Mouse (Mus musculus): ENCODE results near the gene Olfr1029. TPM values are rescaled to one million over a fixed set of nuclear protein-coding genes. Genes with fewer than 3 reads are reported as not detected.
"Not testable (repeated sequence)": the region's sequence is repeated elsewhere in the genome, so short reads cannot be mapped to it uniquely, and the experiment has no call there.

Gene Olfr1029
- total RNA-seq (2021) = not detected
- long read RNA-seq = 0 reads

DNA sequence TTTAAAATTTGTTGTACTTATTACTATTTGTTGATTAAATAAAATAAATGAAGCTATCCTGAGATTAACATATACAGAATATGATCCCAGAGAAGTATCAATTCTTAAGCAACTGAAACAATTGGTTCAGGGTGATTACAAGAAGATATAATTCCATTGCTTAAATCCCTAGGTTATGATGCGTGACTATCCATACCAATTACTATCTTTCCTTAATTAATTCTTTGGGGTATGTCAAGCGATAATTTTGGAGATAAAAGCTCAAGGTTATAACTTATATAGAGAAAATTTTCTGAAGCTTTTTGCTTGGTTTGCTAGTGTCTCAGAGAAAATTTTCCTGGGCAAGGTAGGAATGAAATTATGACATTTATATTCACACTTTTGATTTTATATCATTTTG lies at the start of gene Olfr1029:
Olfr1029 (plus strand) TSS at position 301 of the 400 bp plus-strand sequence.
- no peak for DNase-seq (ENCODE audit: low spot score in 2 of 2)

DNA sequence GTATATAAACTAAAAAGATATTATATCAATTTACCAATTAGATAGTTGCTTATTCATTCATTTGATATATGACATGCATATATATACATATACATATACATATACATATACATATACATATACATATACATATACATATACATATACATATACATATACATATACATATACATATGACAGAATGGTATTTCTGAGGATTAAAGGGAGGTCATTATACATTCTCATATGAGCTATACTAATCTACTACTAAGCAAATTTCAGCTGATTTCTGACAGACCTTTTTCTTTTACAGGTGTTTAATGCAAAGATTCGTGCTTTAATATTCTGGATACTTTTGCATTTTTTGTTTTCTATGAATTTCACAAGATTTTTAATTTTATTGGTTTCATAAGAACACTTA lies 23.6 kb upstream of the Olfr1029 start, which contains the start of gene Olfr1028:
Olfr1028 (plus strand) TSS at position 301 of the 400 bp plus-strand sequence.
- no peak for DNase-seq (ENCODE audit: low spot score in 2 of 2)

DNA sequence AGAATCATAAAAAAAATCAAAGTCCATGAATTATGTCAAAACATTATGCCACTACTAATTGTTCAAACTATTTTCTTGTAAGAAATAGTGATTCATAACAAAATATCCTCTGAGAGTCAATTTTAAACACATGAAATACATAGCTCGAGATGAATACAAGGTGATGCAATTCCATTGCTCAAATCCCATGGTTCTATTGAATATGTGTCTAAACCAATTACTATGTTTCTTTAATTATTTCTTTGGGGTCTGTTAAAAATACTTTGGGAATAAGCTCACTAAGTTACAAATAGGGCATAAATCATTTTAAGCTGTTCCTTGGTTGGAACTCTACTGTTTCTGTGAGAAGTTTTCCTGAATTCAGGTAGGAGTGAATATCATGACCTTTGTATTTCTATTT lies 5.3 kb downstream of the Olfr1029 start, which contains the start of gene Olfr1030:
Olfr1030 (plus strand) TSS at position 301 of the 400 bp plus-strand sequence.
- no peak for DNase-seq (ENCODE audit: low spot score in 2 of 2)

DNA sequence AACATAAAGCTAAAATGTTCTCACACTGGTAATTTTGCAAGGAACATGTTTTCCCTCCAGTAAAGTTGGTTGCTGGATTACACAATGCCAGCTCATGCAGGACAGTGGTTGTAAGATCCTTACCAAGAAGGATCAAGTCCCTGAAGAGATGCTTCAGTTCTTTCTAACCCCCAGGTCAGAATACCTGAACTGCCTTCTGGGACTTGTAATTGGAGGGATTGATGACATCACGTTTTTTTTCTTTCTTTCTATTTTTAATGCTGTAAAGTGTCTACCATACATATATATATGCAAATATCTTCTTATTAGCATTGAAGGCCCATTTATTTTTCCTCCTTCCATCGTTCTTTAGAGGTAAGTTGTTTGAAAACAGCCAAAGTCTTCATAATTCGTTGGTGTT lies 16.3 kb downstream of the Olfr1029 start, which contains the start of gene Olfr1031:
Olfr1031 (plus strand) TSS at position 301 of the 400 bp plus-strand sequence.
- DNase-seq (ENCODE audit: low spot score in 2 of 2) = no peak

DNA sequence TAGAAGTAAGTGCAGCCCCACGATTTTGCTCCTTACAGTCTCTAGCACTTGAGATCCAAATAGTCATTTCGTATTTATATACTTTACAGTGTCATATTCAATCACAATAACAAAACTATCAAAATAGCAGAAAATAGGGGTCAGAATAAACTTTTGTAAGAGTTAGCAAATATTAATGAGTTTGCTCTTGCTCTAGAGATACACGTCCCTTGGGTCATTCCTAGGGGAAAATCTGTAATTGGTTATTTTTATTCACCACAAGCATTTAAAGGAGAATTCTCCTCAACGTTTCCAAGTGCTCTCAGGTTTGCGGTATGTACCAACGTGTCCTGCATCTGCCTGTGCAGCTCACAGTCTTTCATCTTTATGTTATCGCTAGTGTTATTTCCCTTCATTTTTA lies 31.5 kb downstream of the Olfr1029 start, which contains the start of gene Olfr1032:
Olfr1032 (plus strand) TSS at position 301 of the 400 bp plus-strand sequence.
- no peak for DNase-seq (ENCODE audit: low spot score in 2 of 2)

DNA sequence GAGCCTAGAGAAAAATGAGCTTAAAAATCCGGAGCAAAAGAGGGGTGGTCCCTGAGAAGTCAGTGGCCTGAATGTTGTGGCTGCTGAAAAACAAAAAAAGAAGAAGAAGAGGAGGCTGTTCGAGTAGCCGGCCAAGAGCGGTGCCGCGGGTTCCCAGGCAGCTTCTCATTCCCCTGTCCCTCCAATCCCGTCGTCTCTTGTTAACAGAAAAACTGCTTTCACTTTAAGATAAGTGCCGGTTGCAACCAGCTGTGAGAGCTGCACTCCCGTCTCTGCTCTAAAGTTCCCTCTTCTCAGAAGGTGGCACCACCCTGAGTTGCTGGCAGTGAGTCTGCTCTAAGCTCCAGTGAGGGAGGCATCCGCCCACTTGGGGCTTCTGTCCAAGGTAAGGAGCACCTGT lies 46.7 kb downstream of the Olfr1029 start, which contains the start of gene Olfr1033:
Olfr1033 (plus strand) TSS at position 228 of the 400 bp plus-strand sequence.
- not testable (repeated sequence) for DNase-seq (ENCODE audit: low spot score in 2 of 2)

DNA sequence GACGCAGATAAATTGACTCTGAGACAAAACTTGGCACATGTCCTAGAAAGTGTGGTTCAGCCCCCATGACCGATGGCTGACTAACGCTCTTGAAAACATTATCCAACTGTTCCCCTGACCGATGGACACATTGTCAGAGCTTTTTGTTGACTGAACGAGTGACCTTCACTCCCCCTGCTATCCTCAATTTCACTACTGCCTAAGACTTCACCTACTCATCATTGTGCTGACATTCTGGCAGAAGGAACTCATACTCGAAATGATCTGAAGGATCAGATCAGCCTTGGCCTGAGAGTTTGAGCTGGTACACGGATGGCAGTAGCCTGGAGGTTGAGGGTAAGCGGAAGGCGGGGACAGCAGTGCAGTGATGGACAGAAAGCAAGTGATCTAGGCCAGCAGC lies 47.8 kb downstream of the Olfr1029 start:
- not testable (repeated sequence) for DNase-seq (ENCODE audit: low spot score in 2 of 2)

Other genes starting within 250 kb of the Olfr1029 start
- not detected for gene Olfr1012, start 211.1 kb upstream of the Olfr1029 start, total RNA-seq (2021)
- gene Olfr1013, start 206.8 kb upstream of the Olfr1029 start, total RNA-seq (2021) = not detected
- not detected for gene Olfr1014, start 201.2 kb upstream of the Olfr1029 start, total RNA-seq (2021)
- not detected for gene Olfr1015, start 191.9 kb upstream of the Olfr1029 start, total RNA-seq (2021)
- not detected for gene Olfr1016, start 171.4 kb upstream of the Olfr1029 start, total RNA-seq (2021)
- gene Olfr1018, start 155.4 kb upstream of the Olfr1029 start, total RNA-seq (2021) = not detected
- not detected for gene Olfr1019, start 128.4 kb upstream of the Olfr1029 start, total RNA-seq (2021)
- not detected for gene Olfr1020, start 126.9 kb upstream of the Olfr1029 start, total RNA-seq (2021)
- not detected for gene Olfr1022, start 105.3 kb upstream of the Olfr1029 start, total RNA-seq (2021)
- gene Olfr1023, start 88.3 kb upstream of the Olfr1029 start, total RNA-seq (2021) = not detected
- not detected for gene Olfr1024, start 68.8 kb upstream of the Olfr1029 start, total RNA-seq (2021)
- not detected for gene Olfr1025-ps1, start 58.7 kb upstream of the Olfr1029 start, total RNA-seq (2021)
- gene Olfr1026, start 52.3 kb upstream of the Olfr1029 start, total RNA-seq (2021) = not detected
- not detected for gene Olfr1028, start 23.5 kb upstream of the Olfr1029 start, total RNA-seq (2021)
- gene Olfr1030, start 5.4 kb downstream of the Olfr1029 start, total RNA-seq (2021) = not detected
- gene Olfr1031, start 16.4 kb downstream of the Olfr1029 start, total RNA-seq (2021) = not detected
- not detected for gene Olfr1032, start 31.6 kb downstream of the Olfr1029 start, total RNA-seq (2021)
- not detected for gene Olfr1033, start 46.7 kb downstream of the Olfr1029 start, total RNA-seq (2021)
- gene Olfr1034, start 72.0 kb downstream of the Olfr1029 start, total RNA-seq (2021) = not detected
- not detected for gene Olfr1036, start 100.1 kb downstream of the Olfr1029 start, total RNA-seq (2021)
- gene Olfr1037, start 113.5 kb downstream of the Olfr1029 start, total RNA-seq (2021) = not detected
- gene Olfr1039, start 162.0 kb downstream of the Olfr1029 start, total RNA-seq (2021) = not detected
- not detected for gene Olfr1040, start 172.8 kb downstream of the Olfr1029 start, total RNA-seq (2021)
- gene Olfr1042, start 187.9 kb downstream of the Olfr1029 start, total RNA-seq (2021) = not detected
- gene Olfr1043, start 193.6 kb downstream of the Olfr1029 start, total RNA-seq (2021) = not detected
- not detected for gene Olfr1044, start 203.9 kb downstream of the Olfr1029 start, total RNA-seq (2021)
- not detected for gene Olfr52, start 211.8 kb downstream of the Olfr1029 start, total RNA-seq (2021)
- gene Olfr1045, start 229.1 kb downstream of the Olfr1029 start, total RNA-seq (2021) = not detected
- gene Olfr1046, start 245.4 kb downstream of the Olfr1029 start, total RNA-seq (2021) = not detected

Measured in layer of hippocampus, postnatal 10 days (tissue).